Mouse (Mus musculus) CH12.LX (cell line): ENCODE results near the gene Cdkn2aipnl. TPM values are rescaled to one million over a fixed set of nuclear protein-coding genes. Genes with fewer than 3 reads are reported as not detected.

Experiments
- DNase-seq: peaks from one replicate; pipeline ENCODE4 v3.0.0-alpha.2; 2013; ENCODE audit errors: extremely low read depth
- H3K27ac ChIP-seq: 2 replicates; pipeline ENCODE4 v1.5.1; 2012; ENCODE audit warnings: low read depth, mild to moderate bottlenecking, control low read depth, moderate library complexity; ENCODE audit not compliant: insufficient read depth
- H3K27me3 ChIP-seq: replicated peaks from 2 replicates; pipeline ENCODE3; 2012; ENCODE audit warnings: inconsistent platforms
- H3K36me3 ChIP-seq, 2 experiments: replicated peaks in 1 of 2; 2 replicates each; pipeline versions ENCODE3 to v1.6.1; 2012; ENCODE audit warnings: inconsistent platforms in 1 of 2, low read length in 1 of 2, mild to moderate bottlenecking in 1 of 2, mixed read lengths in 1 of 2, moderate library complexity in 1 of 2; ENCODE audit not compliant: control insufficient read depth in 1 of 2, insufficient read depth in 1 of 2
- H3K4me1 ChIP-seq, 2 experiments: 2 replicates each; pipeline ENCODE4 v1.6.1; 2012; ENCODE audit warnings: inconsistent platforms in 1 of 2, moderate library complexity in 1 of 2; ENCODE audit not compliant: insufficient read depth in 2 of 2, control insufficient read depth in 1 of 2
- H3K4me2 ChIP-seq: 2 replicates; pipeline ENCODE4 v1.6.1; 2012; ENCODE audit warnings: low read depth, mild to moderate bottlenecking, control low read depth; ENCODE audit not compliant: poor library complexity, insufficient read depth, severe bottlenecking
- H3K4me3 ChIP-seq, 3 experiments: fragments of 150-350 bp in 1 of 3; sonication (generic) in 1 of 3; replicated peaks in 1 of 3; 2 replicates each; pipeline versions ENCODE3 to v1.5.1; 2011 to 2012; ENCODE audit warnings: low read depth in 2 of 3, low read length in 2 of 3, mild to moderate bottlenecking in 2 of 3, moderate library complexity in 2 of 3, control low read depth in 1 of 3, improper control_type of control experiment in 1 of 3, inconsistent platforms in 1 of 3, mixed read lengths in 1 of 3; ENCODE audit not compliant: poor library complexity in 1 of 3
- H3K79me2 ChIP-seq: replicated peaks from 2 replicates; pipeline ENCODE4 v1.6.1; 2012; ENCODE audit warnings: mild to moderate bottlenecking, moderate library complexity; ENCODE audit not compliant: control insufficient read depth, poor library complexity, insufficient read depth, severe bottlenecking; ENCODE audit errors: extremely low read depth
- H3K9ac ChIP-seq: 2 replicates; pipeline ENCODE4 v1.6.1; 2012; ENCODE audit warnings: low read depth, mild to moderate bottlenecking, control low read depth, moderate library complexity; ENCODE audit not compliant: insufficient read depth
- H3K9me3 ChIP-seq: replicated peaks from 2 replicates; pipeline ENCODE3; 2012; ENCODE audit warnings: low read length, inconsistent platforms, mixed read lengths
- BHLHE40 ChIP-seq: IDR thresholded peaks from 2 replicates; pipeline ENCODE4 v1.6.1; 2011; ENCODE audit warnings: mild to moderate bottlenecking, low read depth, low read length, improper control_type of control experiment
- CHD1 ChIP-seq: IDR thresholded peaks from 2 replicates; pipeline ENCODE4 v1.6.1; 2012; ENCODE audit warnings: low read depth, low read length, improper control_type of control experiment, inconsistent platforms
- CHD2 ChIP-seq: IDR thresholded peaks from 2 replicates; pipeline ENCODE4 v1.6.1; 2011; ENCODE audit warnings: low read length, improper control_type of control experiment
- CTCF ChIP-seq, 2 experiments: IDR thresholded peaks in 1 of 2; conservative IDR thresholded peaks in 1 of 2; 2 replicates each; pipeline ENCODE4 v1.5.1; 2011 to 2012; ENCODE audit warnings: low read depth in 2 of 2, low read length in 2 of 2, improper control_type of control experiment in 1 of 2, inconsistent platforms in 1 of 2, mild to moderate bottlenecking in 1 of 2, moderate library complexity in 1 of 2
- ELF1 ChIP-seq: IDR thresholded peaks from 2 replicates; pipeline ENCODE4 v1.6.1; 2014; ENCODE audit warnings: low read depth, mild to moderate bottlenecking, inconsistent platforms, low read length, improper control_type of control experiment
- EP300 ChIP-seq: IDR thresholded peaks from 2 replicates; pipeline ENCODE4 v1.6.1; 2011; ENCODE audit warnings: low read length, improper control_type of control experiment
- ETS1 ChIP-seq: conservative IDR thresholded peaks from 2 replicates; pipeline ENCODE4 v1.6.1; 2012; ENCODE audit warnings: low read depth, mild to moderate bottlenecking, inconsistent platforms, low read length, improper control_type of control experiment, moderate library complexity
- GABPA ChIP-seq: IDR thresholded peaks from 2 replicates; pipeline ENCODE4 v1.6.1; 2012; ENCODE audit warnings: low read depth, low read length, improper control_type of control experiment, inconsistent platforms; ENCODE audit not compliant: insufficient replicate concordance
- HCFC1 ChIP-seq: IDR thresholded peaks from 2 replicates; pipeline ENCODE4 v1.6.1; 2012; ENCODE audit warnings: low read depth, mild to moderate bottlenecking, inconsistent platforms, low read length, improper control_type of control experiment
- IRF4 ChIP-seq: IDR thresholded peaks from 2 replicates; pipeline ENCODE4 v1.6.1; 2014; ENCODE audit warnings: low read depth, mild to moderate bottlenecking, inconsistent platforms, low read length, improper control_type of control experiment
- KAT2A ChIP-seq: IDR thresholded peaks from 2 replicates; pipeline ENCODE4 v1.6.1; 2012; ENCODE audit warnings: low read length, improper control_type of control experiment, inconsistent platforms; ENCODE audit not compliant: insufficient replicate concordance
- MAFK ChIP-seq: IDR thresholded peaks from 2 replicates; pipeline ENCODE4 v1.6.1; 2011; ENCODE audit warnings: low read length, improper control_type of control experiment; ENCODE audit not compliant: insufficient replicate concordance
- MAX ChIP-seq: IDR thresholded peaks from 2 replicates; pipeline ENCODE4 v1.6.1; 2011; ENCODE audit warnings: low read length, improper control_type of control experiment
- MAZ ChIP-seq: IDR thresholded peaks from 2 replicates; pipeline ENCODE4 v1.6.1; 2012; ENCODE audit warnings: low read depth, mild to moderate bottlenecking, inconsistent platforms, low read length, improper control_type of control experiment, moderate library complexity
- MEF2A ChIP-seq: IDR thresholded peaks from 2 replicates; pipeline ENCODE4 v1.6.1; 2014; ENCODE audit warnings: low read depth, mild to moderate bottlenecking, inconsistent platforms, low read length, improper control_type of control experiment, borderline replicate concordance
- MXI1 ChIP-seq: IDR thresholded peaks from 2 replicates; pipeline ENCODE4 v1.6.1; 2011; ENCODE audit warnings: mild to moderate bottlenecking, low read depth, low read length, improper control_type of control experiment
- MYC ChIP-seq: IDR thresholded peaks from 2 replicates; pipeline ENCODE4 v1.6.1; 2011; ENCODE audit warnings: low read depth, mild to moderate bottlenecking, improper control_type of control experiment, low read length
- NELFE ChIP-seq: IDR thresholded peaks from 2 replicates; pipeline ENCODE4 v1.6.1; 2011; ENCODE audit warnings: low read depth, low read length, improper control_type of control experiment
- NRF1 ChIP-seq: IDR thresholded peaks from 2 replicates; pipeline ENCODE4 v1.6.1; 2014; ENCODE audit warnings: low read depth, mild to moderate bottlenecking, inconsistent platforms, low read length, improper control_type of control experiment, moderate library complexity
- PAX5 ChIP-seq: IDR thresholded peaks from 2 replicates; pipeline ENCODE4 v1.6.1; 2012; ENCODE audit warnings: low read length, inconsistent platforms, mixed read lengths
- POLR2A ChIP-seq: IDR thresholded peaks from 2 replicates; pipeline ENCODE4 v1.6.1; 2011; ENCODE audit warnings: low read depth, mild to moderate bottlenecking, improper control_type of control experiment, low read length
- POLR2AphosphoS2 ChIP-seq: IDR thresholded peaks from 2 replicates; pipeline ENCODE4 v1.6.1; 2011; ENCODE audit warnings: low read depth, low read length, improper control_type of control experiment
- RAD21 ChIP-seq: IDR thresholded peaks from 2 replicates; pipeline ENCODE4 v1.6.1; 2011; ENCODE audit warnings: low read depth, mild to moderate bottlenecking, low read length, improper control_type of control experiment, moderate library complexity
- RCOR1 ChIP-seq: conservative IDR thresholded peaks from 2 replicates; pipeline ENCODE4 v1.6.1; 2012; ENCODE audit warnings: low read depth, mild to moderate bottlenecking, inconsistent platforms, low read length, improper control_type of control experiment
- SIN3A ChIP-seq: IDR thresholded peaks from 2 replicates; pipeline ENCODE4 v1.6.1; 2012; ENCODE audit warnings: low read length, improper control_type of control experiment, inconsistent platforms
- SMC3 ChIP-seq: IDR thresholded peaks from 2 replicates; pipeline ENCODE4 v1.6.1; 2011; ENCODE audit warnings: low read depth, low read length, improper control_type of control experiment
- TBP ChIP-seq: conservative IDR thresholded peaks from 2 replicates; pipeline ENCODE4 v1.6.1; 2011; ENCODE audit warnings: low read depth, low read length, improper control_type of control experiment
- TCF12 ChIP-seq: IDR thresholded peaks from 2 replicates; pipeline ENCODE4 v1.6.1; 2014; ENCODE audit warnings: low read depth, mild to moderate bottlenecking, inconsistent platforms, low read length, improper control_type of control experiment
- UBTF ChIP-seq: IDR thresholded peaks from 2 replicates; pipeline ENCODE4 v1.6.1; 2012; ENCODE audit warnings: low read depth, mild to moderate bottlenecking, inconsistent platforms, low read length, improper control_type of control experiment, moderate library complexity
- USF1 ChIP-seq: IDR thresholded peaks from 2 replicates; pipeline ENCODE4 v1.6.1; 2014; ENCODE audit warnings: low read depth, mild to moderate bottlenecking, inconsistent platforms, low read length, improper control_type of control experiment
- USF2 ChIP-seq: conservative IDR thresholded peaks from 2 replicates; pipeline ENCODE4 v1.6.1; 2011; ENCODE audit warnings: low read depth, low read length, improper control_type of control experiment
- ZC3H11A ChIP-seq: IDR thresholded peaks from 2 replicates; pipeline ENCODE4 v1.6.1; 2012; ENCODE audit warnings: low read depth, mild to moderate bottlenecking, inconsistent platforms, low read length, improper control_type of control experiment
- ZKSCAN1 ChIP-seq: IDR thresholded peaks from 2 replicates; pipeline ENCODE4 v1.6.1; 2012; ENCODE audit warnings: low read depth, inconsistent platforms, low read length, improper control_type of control experiment, borderline replicate concordance
- ZMIZ1 ChIP-seq: IDR thresholded peaks from 2 replicates; pipeline ENCODE4 v1.6.1; 2012; ENCODE audit warnings: low read depth, mild to moderate bottlenecking, inconsistent platforms, low read length, improper control_type of control experiment
- dilution Hi-C: fragments of 300-500 bp; cut with MboI; formaldehyde crosslinking; loops from 2 replicates; pipeline ENCODE4 v1.14.3; 2020; ENCODE audit warnings: low sequenced_read_pairs; ENCODE audit not compliant: extremely low pct_unique_long_range_greater_than_20kb, extremely low pct_ligation_motif_present
- in situ Hi-C: fragments of 300-500 bp; cut with MboI; formaldehyde crosslinking; loops from 3 replicates; pipeline ENCODE4 v1.14.3; 2019; ENCODE audit warnings: low sequenced_read_pairs, low pct_ligation_motif_present, low pct_unique_long_range_greater_than_20kb, mixed read lengths
- polyA plus RNA-seq: library from polyadenylated mRNA; unstranded; fragments of >175 nt; gene quantifications from 2 replicates; pipeline ENCODE4 v1.2.1, GENCODE M21; 2012; ENCODE audit warnings: low read depth; ENCODE audit not compliant: insufficient read length
- total RNA-seq, 2 experiments: library from RNA; depleted of rRNA; stranded (reverse); fragments of 300-350 nt in 1 of 2; fragments of >200 nt in 1 of 2; gene quantifications; 2 replicates each; pipeline ENCODE4 v1.2.3; 2012 to 2014

Gene Cdkn2aipnl
- total and polyA plus RNA-seq, 3 experiments = 170 to 256 (median 200) TPM

- TF ChIP-seq MYC (peak; percentile 77; the same call in 1 of the 2 replicates), NRF1 (no peak), PAX5 (no peak), ETS1 (peak; percentile 98), ZC3H11A (no peak), IRF4 (peak; percentile 94), TBP (peak; percentile 52), CTCF (conservative IDR thresholded peaks at IDR 0.05 in 1 of 2, IDR thresholded peaks at IDR 0.05 in 1 of 2; ENCODE audit: low read depth in 2 of 2, low read length in 2 of 2) (peak in 1 of 2 experiments; percentile 68; a peak in 2 of 4 replicates), ELF1 (peak; percentile 80), MAFK (peak; percentile 54), SIN3A (no peak)
These were observed 31.6 kb upstream of the Cdkn2aipnl start (continued) for GRCm38 (mm10) chr11:51935636-51936434.

- dilution Hi-C loops (no loop called here), in situ Hi-C loops (no loop called here)
- Histone ChIP-seq H3K27ac (peak overlapping the region; percentile 95), H3K79me2 (no peaks in the 10 kb centered on the region), H3K9me3 (peaks cover 14% of the 10 kb centered on the region), H3K27me3 (peaks cover 14% of the 10 kb centered on the region), H3K4me1 (peaks cover 59 to 75% of the 10 kb centered on the region in 2 experiments), H3K36me3 (no peaks in the 10 kb centered on the region), H3K4me3 (no peak overlapping the region), H3K4me2 (peak overlapping the region; percentile 41), H3K9ac (peak overlapping the region; percentile 5)
- DNase-seq = peak; percentile 94
- no peak for TF ChIP-seq MAZ
- 0 out of 2 replicates have a peak, but pooled peaks have one; percentile 8 for TF ChIP-seq NELFE
- TF ChIP-seq TCF12 = peak; percentile 99
- TF ChIP-seq MAX = peak; percentile 83
- TF ChIP-seq USF1 = peak; percentile 18; the same call in 1 of the 2 replicates
- TF ChIP-seq BHLHE40 = peak; percentile 92
- TF ChIP-seq TBP = 0 out of 2 replicates have a peak, but pooled peaks have one; percentile 25
- TF ChIP-seq MYC = peak; percentile 81
- peak; percentile 97 for TF ChIP-seq SIN3A
- TF ChIP-seq POLR2A = peak; percentile 25; the same call in 1 of the 2 replicates
- TF ChIP-seq GABPA = no peak
- TF ChIP-seq SMC3 = 0 out of 2 replicates have a peak, but pooled peaks have one; percentile 7
- TF ChIP-seq ZMIZ1 = no peak
- TF ChIP-seq UBTF = no peak
- TF ChIP-seq MAFK = peak; percentile 75
- no peak for TF ChIP-seq CHD1
- TF ChIP-seq NRF1 = no peak
- TF ChIP-seq CTCF (conservative IDR thresholded peaks at IDR 0.05 in 1 of 2, IDR thresholded peaks at IDR 0.05 in 1 of 2; ENCODE audit: low read depth in 2 of 2, low read length in 2 of 2) = no peak
- peak; percentile 15; the same call in 1 of the 2 replicates for TF ChIP-seq CHD2
- TF ChIP-seq EP300 = peak; percentile 90
- TF ChIP-seq MXI1 = 0 out of 2 replicates have a peak, but pooled peaks have one; percentile 65
- TF ChIP-seq ETS1 = peak; percentile 100
- no peak for TF ChIP-seq ZKSCAN1
- no peak for TF ChIP-seq PAX5
- peak; percentile 85 for TF ChIP-seq MEF2A
- TF ChIP-seq KAT2A = no peak
- 0 out of 2 replicates have a peak, but pooled peaks have one; percentile 45 for TF ChIP-seq RCOR1
- peak; percentile 12 for TF ChIP-seq RAD21
- no peak for TF ChIP-seq ZC3H11A
- no peak for TF ChIP-seq POLR2AphosphoS2
- no peak; the same call in 1 of the 2 replicates for TF ChIP-seq HCFC1
- TF ChIP-seq USF2 = no peak
These were observed 30.1 kb upstream of the Cdkn2aipnl start for GRCm38 (mm10) chr11:51937361-51937781.
